Mouse (Mus musculus) kidney, embryonic 16.5 days (tissue): ENCODE data around the gene Kat5. TPM values are rescaled to one million over a fixed set of nuclear protein-coding genes. Genes with fewer than 3 reads are reported as not detected.

Source experiments
- ATAC-seq: fragments of 200-750 bp; cut with Nextera tagmentation; 2 replicates; pipeline ENCODE4 v1.8.0; 2017; ENCODE audit warnings: moderate TSS enrichment; ENCODE audit not compliant: low FRiP score, low TSS enrichment
- H3K27ac ChIP-seq: fragments of 300-500 bp; sonication (generic); 2 replicates; pipeline ENCODE4 v1.5.1; 2014; ENCODE audit warnings: low read length
- H3K27me3 ChIP-seq: fragments of 300-500 bp; sonication (generic); 2 replicates; pipeline ENCODE4 v1.6.1; 2014; ENCODE audit warnings: low read length, control low read depth, mixed read lengths; ENCODE audit not compliant: insufficient read depth
- H3K36me3 ChIP-seq: fragments of 300-500 bp; sonication (generic); 2 replicates; pipeline ENCODE4 v1.6.1; 2014; ENCODE audit warnings: low read length, control low read depth, mixed read lengths; ENCODE audit not compliant: insufficient read depth
- H3K4me1 ChIP-seq: fragments of 300-500 bp; sonication (generic); 2 replicates; pipeline ENCODE4 v1.6.1; 2014; ENCODE audit warnings: low read length, control low read depth, mixed read lengths; ENCODE audit not compliant: insufficient read depth
- H3K4me2 ChIP-seq: fragments of 300-500 bp; sonication (generic); replicated peaks from 2 replicates; pipeline ENCODE4 v1.6.1; 2014; ENCODE audit warnings: low read depth, low read length
- H3K4me3 ChIP-seq: fragments of 300-500 bp; sonication (generic); 2 replicates; pipeline ENCODE4 v1.5.1; 2014; ENCODE audit warnings: mild to moderate bottlenecking, low read length
- H3K9ac ChIP-seq: fragments of 300-500 bp; sonication (generic); replicated peaks from 2 replicates; pipeline ENCODE4 v1.6.1; 2014; ENCODE audit warnings: low read length
- H3K9me3 ChIP-seq: fragments of 300-500 bp; sonication (generic); 2 replicates; pipeline ENCODE4 v1.6.1; 2016; ENCODE audit warnings: low read length, control low read depth
- WGBS: fragments of 180-500 bp; shearing (Covaris S2); extraction: QIAGEN DNeasy Blood & Tissue Kit; methylation state at CpG from one replicate; pipeline ENCODE4 v1.1.7; 2014; 5-methylcytosine and 5-hydroxymethylcytosine counted together
- polyA plus RNA-seq: library from polyadenylated mRNA; unstranded; fragments of >200 nt; fragmentation: Nextera tagmentation; extraction: Ambion mirVana; gene quantifications from 2 replicates; pipeline ENCODE4 v1.2.1, GENCODE M21; 2015

Kat5 gene
- polyA plus RNA-seq, 1 experiment from 2014 or later = 57.4 TPM

GRCm38 (mm10) chr19:5567180-5567533 is 42.9 kb downstream of the Kat5 start:
- H3K9ac ChIP-seq = peak overlapping the region; percentile 74
- peak overlapping the region; percentile 97 for H3K4me2 ChIP-seq
- peaks cover 5% of the 10 kb centered on the region; the same call in 1 of the 2 replicates for H3K27me3 ChIP-seq
- peak overlapping the region; percentile 74 for H3K4me3 ChIP-seq
- H3K4me1 ChIP-seq = peaks cover 32% of the 10 kb centered on the region
- WGBS = 3% methylated on average over 26 of the region's 26 CpGs
- peaks cover 24% of the 10 kb centered on the region for H3K36me3 ChIP-seq
- peak overlapping the region; percentile 95 for H3K27ac ChIP-seq
- peak; percentile 39 for ATAC-seq
- H3K9me3 ChIP-seq = no peaks in the 10 kb centered on the region

GRCm38 (mm10) chr19:5566316-5566715 is 43.7 kb downstream of the Kat5 start:
- H3K9me3 ChIP-seq = no peaks in the 10 kb centered on the region
- peaks cover 39% of the 10 kb centered on the region for H3K4me1 ChIP-seq
- no peak for ATAC-seq
- H3K4me2 ChIP-seq = peak overlapping the region; percentile 97; the same call in 1 of the 2 replicates
- 57% methylated on average over 5 of the region's 5 CpGs for WGBS
- peaks cover 12% of the 10 kb centered on the region for H3K27me3 ChIP-seq
- peak overlapping the region; percentile 17; the same call in 1 of the 2 replicates for H3K9ac ChIP-seq
- peaks cover 20% of the 10 kb centered on the region; the same call in 1 of the 2 replicates for H3K36me3 ChIP-seq
- H3K4me3 ChIP-seq = no peak overlapping the region
- H3K27ac ChIP-seq = peak overlapping the region; percentile 52

GRCm38 (mm10) chr19:5562776-5563175 is 47.3 kb downstream of the Kat5 start:
- 86% methylated on average over 10 of the region's 10 CpGs for WGBS
- H3K9ac ChIP-seq = no peak overlapping the region
- H3K9me3 ChIP-seq = no peaks in the 10 kb centered on the region
- no peaks in the 10 kb centered on the region for H3K36me3 ChIP-seq
- H3K27ac ChIP-seq = no peak overlapping the region; the same call in 1 of the 2 replicates
- peaks cover 51% of the 10 kb centered on the region for H3K4me1 ChIP-seq
- no peak overlapping the region for H3K4me2 ChIP-seq
- peaks cover 37% of the 10 kb centered on the region for H3K27me3 ChIP-seq
- no peak for ATAC-seq
- H3K4me3 ChIP-seq = no peak overlapping the region

- H3K9me3 ChIP-seq = no peaks in the 10 kb centered on the region
- H3K27me3 ChIP-seq = peaks cover 37% of the 10 kb centered on the region
- peak overlapping the region; percentile 55 for H3K4me3 ChIP-seq
- ATAC-seq = no peak
- peak overlapping the region; percentile 89 for H3K27ac ChIP-seq
- peak overlapping the region; percentile 42; the same call in 1 of the 2 replicates for H3K9ac ChIP-seq
- peak overlapping the region; percentile 66 for H3K4me2 ChIP-seq
- H3K36me3 ChIP-seq = no peaks in the 10 kb centered on the region
- WGBS = 33% methylated on average over 3 of the region's 3 CpGs
- peaks cover 55% of the 10 kb centered on the region for H3K4me1 ChIP-seq
Measured at GRCm38 (mm10) chr19:5561886-5562285, 48.2 kb downstream of the Kat5 start.

GRCm38 (mm10) chr19:5561252-5561790 is 48.7 kb downstream of the Kat5 start:
- WGBS = 6% methylated on average over 10 of the region's 10 CpGs
- Histone ChIP-seq H3K4me3 (peak overlapping the region; percentile 55), H3K36me3 (no peaks in the 10 kb centered on the region), H3K4me1 (peaks cover 55% of the 10 kb centered on the region), H3K9me3 (no peaks in the 10 kb centered on the region), H3K27me3 (peaks cover 37% of the 10 kb centered on the region), H3K9ac (peak overlapping the region; percentile 29), H3K4me2 (peak overlapping the region; percentile 66), H3K27ac (peak overlapping the region; percentile 89)
- peak; percentile 42 for ATAC-seq

- Histone ChIP-seq H3K27me3 (peaks cover 35% of the 10 kb centered on the region), H3K4me3 (peak within 1 kb of the TSS; percentile 55), H3K4me1 (peaks cover 48% of the 10 kb centered on the region), H3K9ac (peak within 1 kb of the TSS; percentile 69), H3K36me3 (no peaks in the 10 kb centered on the region), H3K27ac (peak within 1 kb of the TSS; percentile 94), H3K9me3 (no peaks in the 10 kb centered on the region), H3K4me2 (peak within 1 kb of the TSS; percentile 66)
- WGBS = under 1% methylated on average over 55 of the region's 57 CpGs
- ATAC-seq = peak; percentile 57
Measured at GRCm38 (mm10) chr19:5560457-5561041, 49.5 kb downstream of the Kat5 start, which contains the start of gene Ovol1. Gene Ovol1, minus strand, starts transcription at chr19:5560646.

- Histone ChIP-seq H3K4me1 (peaks cover 50% of the 10 kb centered on the region), H3K36me3 (no peaks in the 10 kb centered on the region), H3K4me2 (peak overlapping the region; percentile 66), H3K4me3 (peak overlapping the region; percentile 55), H3K9me3 (no peaks in the 10 kb centered on the region), H3K27me3 (peaks cover 34% of the 10 kb centered on the region), H3K27ac (peak overlapping the region; percentile 94), H3K9ac (peak overlapping the region; percentile 69)
- peak; percentile 58 for ATAC-seq
- WGBS = under 1% methylated on average over 64 of the region's 69 CpGs
Measured at GRCm38 (mm10) chr19:5559631-5560456, 50.2 kb downstream of the Kat5 start.

GRCm38 (mm10) chr19:5559229-5559628 is 50.8 kb downstream of the Kat5 start:
- Histone ChIP-seq H3K9me3 (no peaks in the 10 kb centered on the region), H3K4me2 (peak overlapping the region; percentile 66), H3K4me1 (peaks cover 53% of the 10 kb centered on the region), H3K27ac (peak overlapping the region; percentile 94), H3K36me3 (no peaks in the 10 kb centered on the region), H3K9ac (peak overlapping the region; percentile 69), H3K4me3 (peak overlapping the region; percentile 55), H3K27me3 (peaks cover 34% of the 10 kb centered on the region)
- 9% methylated on average over 8 of the region's 8 CpGs for WGBS
- no peak for ATAC-seq

GRCm38 (mm10) chr19:5558770-5559169 is 51.3 kb downstream of the Kat5 start:
- peak overlapping the region; percentile 69 for H3K9ac ChIP-seq
- H3K27ac ChIP-seq = peak overlapping the region; percentile 94
- H3K4me3 ChIP-seq = peak overlapping the region; percentile 55
- WGBS = 34% methylated on average over 8 of the region's 8 CpGs
- peaks cover 57% of the 10 kb centered on the region for H3K4me1 ChIP-seq
- H3K27me3 ChIP-seq = peaks cover 34% of the 10 kb centered on the region
- H3K9me3 ChIP-seq = no peaks in the 10 kb centered on the region
- H3K4me2 ChIP-seq = peak overlapping the region; percentile 66
- no peak for ATAC-seq
- no peaks in the 10 kb centered on the region for H3K36me3 ChIP-seq
